Mouse (Mus musculus) testis, adult 2 months (tissue): Measurements from ENCODE around the gene Spatc1l.

Experiments
- CTCF ChIP-seq: fragments of 200-500 bp; IDR thresholded peaks from 2 replicates; pipeline ENCODE4 v1.5.1; 2012; ENCODE audit warnings: low read depth, mild to moderate bottlenecking, inconsistent platforms, low read length, moderate library complexity; ENCODE audit not compliant: control insufficient read depth, insufficient read depth, insufficient replicate concordance
- POLR2A ChIP-seq: fragments of 200-500 bp; IDR thresholded peaks from 2 replicates; pipeline ENCODE4 v1.6.1; 2012; ENCODE audit warnings: low read depth, mild to moderate bottlenecking, inconsistent platforms, low read length, moderate library complexity; ENCODE audit not compliant: control insufficient read depth

- no peak for TF ChIP-seq CTCF
- no peak for TF ChIP-seq POLR2A
Measured at GRCm38 (mm10) chr10:76551556-76551955, 10.5 kb upstream of the Spatc1l start.
